ENCODE assay signal across 10 mouse cellular contexts in genomic region chr5:68112430-68113036, GRCm38 (mm10).
A peak's percentile ranks its signal among the peaks of the same experiment; 100 is the strongest.
DNase-seq lines count a peak whose midpoint lies in the region; ATAC-seq and TF ChIP-seq lines count a peak whose summit lies in the region.
"Had no signal": no experiment of that assay in that cellular context is flagged by ENCODE, and none has a peak within 500 bp of the region (broad histone marks: within the 10 kb centered on the region; RNA-seq: fewer than 3 reads in every experiment).

No protein-coding gene starts in this region.

- no peak overlapping the region for H3K9ac ChIP-seq in hindbrain, embryonic 14.5 days
- H3K9ac ChIP-seq in hindbrain, embryonic 13.5 days = no peak overlapping the region
- H3K9ac ChIP-seq in midbrain, postnatal 0 days (replicated peaks; ENCODE audit: low read length, poor library complexity, severe bottlenecking) = no peak overlapping the region

- no peak overlapping the region for H3K27ac ChIP-seq in hindbrain, embryonic 14.5 days
- no peak overlapping the region for H3K27ac ChIP-seq in hindbrain, embryonic 13.5 days
- no peak overlapping the region for H3K27ac ChIP-seq in midbrain, postnatal 0 days (ENCODE audit: low read depth, low read length)
- H3K27ac ChIP-seq: macrophage had no signal

- no peaks in the 10 kb centered on the region for H3K4me1 ChIP-seq in hindbrain, embryonic 14.5 days (replicated peaks; ENCODE audit: control insufficient read depth, insufficient read depth, low read length)
- H3K4me1 ChIP-seq in hindbrain, embryonic 13.5 days (replicated peaks) = no peaks in the 10 kb centered on the region
- no peaks in the 10 kb centered on the region for H3K4me1 ChIP-seq in midbrain, postnatal 0 days (ENCODE audit: insufficient read depth, low read length)

- H3K4me2 ChIP-seq in hindbrain, embryonic 14.5 days (replicated peaks) = no peak overlapping the region
- H3K4me2 ChIP-seq in hindbrain, embryonic 13.5 days = no peak overlapping the region
- H3K4me2 ChIP-seq in midbrain, postnatal 0 days (ENCODE audit: low read depth, low read length, poor library complexity, severe bottlenecking) = no peak overlapping the region

- no peaks in the 10 kb centered on the region for H3K27me3 ChIP-seq in hindbrain, embryonic 14.5 days (ENCODE audit: control insufficient read depth, insufficient read depth, low read length)
- no peaks in the 10 kb centered on the region for H3K27me3 ChIP-seq in hindbrain, embryonic 13.5 days
- no peaks in the 10 kb centered on the region for H3K27me3 ChIP-seq in midbrain, postnatal 0 days (ENCODE audit: insufficient read depth, low read length)

- H3K36me3 ChIP-seq in hindbrain, embryonic 14.5 days (replicated peaks; ENCODE audit: control insufficient read depth, insufficient read depth) = no peaks in the 10 kb centered on the region
- H3K36me3 ChIP-seq in hindbrain, embryonic 13.5 days = no peaks in the 10 kb centered on the region
- no peaks in the 10 kb centered on the region for H3K36me3 ChIP-seq in midbrain, postnatal 0 days (ENCODE audit: insufficient read depth, low read length)
- H3K36me3 ChIP-seq: G1E had no signal

- 65% methylated on average over 6 of the region's 6 CpGs for WGBS in hindbrain, embryonic 14.5 days
- WGBS in hindbrain, embryonic 13.5 days = 69% methylated on average over 6 of the region's 6 CpGs
- WGBS in midbrain, postnatal 0 days = 60% methylated on average over 6 of the region's 6 CpGs

- peak; percentile 84 for TF ChIP-seq CTCF in midbrain, postnatal 0 days (IDR thresholded peaks at IDR 0.05)

- H3K9me3 ChIP-seq in hindbrain, embryonic 14.5 days (ENCODE audit: control insufficient read depth, low read length) = no peaks in the 10 kb centered on the region
- no peaks in the 10 kb centered on the region for H3K9me3 ChIP-seq in hindbrain, embryonic 13.5 days
- no peaks in the 10 kb centered on the region for H3K9me3 ChIP-seq in midbrain, postnatal 0 days (ENCODE audit: low read length)
- H3K9me3 ChIP-seq: G1E had no signal

- DNase-seq in hindbrain, embryonic 14.5 days (ENCODE audit: low spot score) = peak; percentile 67
- DNase-seq in cerebellum, adult 11 months = peak; percentile 33
- peak; percentile 77 for DNase-seq in midbrain, postnatal 0 days (ENCODE audit: low spot score)
- no peak for DNase-seq in kidney, postnatal 25 days
- DNase-seq in adrenal gland, postnatal 14 days = no peak
- no peak for DNase-seq in ovary, adult 18-20 months (ENCODE audit: low spot score)

- no peak for ATAC-seq in hindbrain, embryonic 14.5 days (ENCODE audit: low FRiP score)
- no peak for ATAC-seq in hindbrain, embryonic 13.5 days (ENCODE audit: low FRiP score)
- ATAC-seq in frontal cortex, adult (ENCODE audit: low TSS enrichment) = peak; percentile 100
- ATAC-seq in midbrain, postnatal 0 days (ENCODE audit: low FRiP score) = peak; percentile 65; the same call in 1 of the 2 replicates

- H3K4me3 ChIP-seq in hindbrain, embryonic 14.5 days (replicated peaks; ENCODE audit: low read length) = no peak overlapping the region
- H3K4me3 ChIP-seq in hindbrain, embryonic 13.5 days = no peak overlapping the region
- no peak overlapping the region for H3K4me3 ChIP-seq in midbrain, postnatal 0 days (ENCODE audit: low read depth, low read length)

Comparison
In these comparisons a context has a peak if more than half of its experiments do, and no peak if none do; other contexts are left out.
1. ATAC-seq: peak in frontal cortex, adult (single experiment) and midbrain, postnatal 0 days (single experiment); none in hindbrain, embryonic 14.5 days (single experiment) and hindbrain, embryonic 13.5 days (single experiment).
2. DNase-seq: peak in hindbrain, embryonic 14.5 days (single experiment), cerebellum, adult 11 months (single experiment) and midbrain, postnatal 0 days (single experiment); none in kidney, postnatal 25 days (0 of 2), adrenal gland, postnatal 14 days (single experiment) and ovary, adult 18-20 months (single experiment).